Mouse (Mus musculus) neural tube, embryonic 12.5 days (tissue): ENCODE data around the gene Nup188. TPM values are rescaled to one million over a fixed set of nuclear protein-coding genes. Genes with fewer than 3 reads are reported as not detected.

Experiments
- ATAC-seq: fragments of 200-750 bp; cut with Nextera tagmentation; 2 replicates; pipeline ENCODE4 v1.8.0; 2017; ENCODE audit warnings: low read depth, mild to moderate bottlenecking, moderate TSS enrichment, moderate library complexity; ENCODE audit not compliant: low FRiP score
- H3K27ac ChIP-seq: fragments of 300-500 bp; sonication (generic); 2 replicates; pipeline ENCODE4 v1.5.1; 2016
- H3K27me3 ChIP-seq: fragments of 300-500 bp; sonication (generic); replicated peaks from 2 replicates; pipeline ENCODE4 v1.6.1; 2016; ENCODE audit warnings: mild to moderate bottlenecking
- H3K36me3 ChIP-seq: fragments of 300-500 bp; sonication (generic); 2 replicates; pipeline ENCODE4 v1.6.1; 2016; ENCODE audit warnings: mild to moderate bottlenecking
- H3K4me1 ChIP-seq: fragments of 300-500 bp; sonication (generic); 2 replicates; pipeline ENCODE4 v1.6.1; 2016
- H3K4me2 ChIP-seq: fragments of 300-500 bp; sonication (generic); replicated peaks from 2 replicates; pipeline ENCODE4 v1.6.1; 2016; ENCODE audit warnings: mild to moderate bottlenecking
- H3K4me3 ChIP-seq: fragments of 300-500 bp; sonication (generic); 2 replicates; pipeline ENCODE4 v1.5.1; 2016
- H3K9ac ChIP-seq: fragments of 300-500 bp; sonication (generic); 2 replicates; pipeline ENCODE4 v1.6.1; 2016; ENCODE audit warnings: mild to moderate bottlenecking
- H3K9me3 ChIP-seq: fragments of 300-500 bp; sonication (generic); 2 replicates; pipeline ENCODE4 v1.6.1; 2016; ENCODE audit warnings: mild to moderate bottlenecking
- WGBS: fragments of 180-500 bp; shearing (Covaris S2); methylation state at CpG from one replicate; pipeline ENCODE4 v1.1.7; 2016; 5-methylcytosine and 5-hydroxymethylcytosine counted together
- polyA plus RNA-seq: library from polyadenylated mRNA; unstranded; fragments of >200 nt; fragmentation: Nextera tagmentation; extraction: Ambion mirVana; gene quantifications from 2 replicates; pipeline ENCODE4 v1.2.1, GENCODE M21; 2016

Gene Nup188
- polyA plus RNA-seq, 1 experiment from 2014 or later = 34.4 TPM

- WGBS = 73% methylated on average over 4 of the region's 4 CpGs
- Histone ChIP-seq H3K27ac (no peak overlapping the region), H3K9me3 (no peaks in the 10 kb centered on the region), H3K27me3 (no peaks in the 10 kb centered on the region), H3K36me3 (peaks cover 73% of the 10 kb centered on the region), H3K4me2 (no peak overlapping the region), H3K4me1 (0 out of 2 replicates have a peak, but pooled peaks cover 6% of the 10 kb centered on the region), H3K4me3 (no peak overlapping the region), H3K9ac (no peak overlapping the region)
- no peak for ATAC-seq
Measured at GRCm38 (mm10) chr2:30247681-30248080, 38.5 kb upstream of the Nup188 start.

- ATAC-seq = no peak
- Histone ChIP-seq H3K4me3 (no peak overlapping the region), H3K9ac (no peak overlapping the region), H3K4me1 (0 out of 2 replicates have a peak, but pooled peaks cover 6% of the 10 kb centered on the region), H3K27ac (no peak overlapping the region), H3K36me3 (peaks cover 63% of the 10 kb centered on the region), H3K9me3 (no peaks in the 10 kb centered on the region), H3K27me3 (no peaks in the 10 kb centered on the region), H3K4me2 (no peak overlapping the region)
- WGBS = 95% methylated on average over 3 of the region's 3 CpGs
Measured at GRCm38 (mm10) chr2:30249182-30249581, 37.0 kb upstream of the Nup188 start.

- H3K9me3 ChIP-seq = no peaks in the 10 kb centered on the region
- peaks cover 66% of the 10 kb centered on the region for H3K36me3 ChIP-seq
- H3K4me3 ChIP-seq = no peak overlapping the region
- no peaks in the 10 kb centered on the region for H3K27me3 ChIP-seq
- H3K4me2 ChIP-seq = no peak overlapping the region
- ATAC-seq = no peak
- H3K4me1 ChIP-seq = 0 out of 2 replicates have a peak, but pooled peaks cover 5% of the 10 kb centered on the region
- no peak overlapping the region for H3K9ac ChIP-seq
- 89% methylated on average over 10 of the region's 10 CpGs for WGBS
- no peak overlapping the region for H3K27ac ChIP-seq
Measured at GRCm38 (mm10) chr2:30250166-30251128, 35.8 kb upstream of the Nup188 start.

- Histone ChIP-seq H3K27ac (no peak overlapping the region), H3K4me3 (no peak overlapping the region), H3K27me3 (no peaks in the 10 kb centered on the region), H3K36me3 (peaks cover 72% of the 10 kb centered on the region), H3K9me3 (no peaks in the 10 kb centered on the region), H3K9ac (no peak overlapping the region), H3K4me1 (no peaks in the 10 kb centered on the region), H3K4me2 (no peak overlapping the region)
- no peak for ATAC-seq
- WGBS = 70% methylated on average over 5 of the region's 5 CpGs
Measured at GRCm38 (mm10) chr2:30251417-30252104, 34.6 kb upstream of the Nup188 start.

GRCm38 (mm10) chr2:30252521-30252920 is 33.7 kb upstream of the Nup188 start:
- Histone ChIP-seq H3K4me1 (no peaks in the 10 kb centered on the region; the same call in 1 of the 2 replicates), H3K27ac (no peak overlapping the region), H3K9me3 (no peaks in the 10 kb centered on the region), H3K9ac (no peak overlapping the region), H3K27me3 (no peaks in the 10 kb centered on the region), H3K4me3 (no peak overlapping the region), H3K4me2 (no peak overlapping the region), H3K36me3 (peaks cover 76% of the 10 kb centered on the region)
- ATAC-seq = no peak
- WGBS = 82% methylated on average over 3 of the region's 3 CpGs

- H3K4me1 ChIP-seq = no peaks in the 10 kb centered on the region; the same call in 1 of the 2 replicates
- H3K4me3 ChIP-seq = no peak overlapping the region
- no peak overlapping the region for H3K9ac ChIP-seq
- 88% methylated on average over 5 of the region's 5 CpGs for WGBS
- H3K27ac ChIP-seq = no peak overlapping the region
- no peaks in the 10 kb centered on the region for H3K9me3 ChIP-seq
- peaks cover 76% of the 10 kb centered on the region for H3K36me3 ChIP-seq
- no peak for ATAC-seq
- no peaks in the 10 kb centered on the region for H3K27me3 ChIP-seq
- H3K4me2 ChIP-seq = no peak overlapping the region
Measured at GRCm38 (mm10) chr2:30253809-30254208, 32.4 kb upstream of the Nup188 start.

GRCm38 (mm10) chr2:30255631-30256395 is 30.4 kb upstream of the Nup188 start:
- H3K4me2 ChIP-seq = no peak overlapping the region

GRCm38 (mm10) chr2:30256616-30257350 is 29.4 kb upstream of the Nup188 start:
- no peak overlapping the region for H3K4me3 ChIP-seq
- H3K36me3 ChIP-seq = peaks cover 84% of the 10 kb centered on the region
- H3K9me3 ChIP-seq = no peaks in the 10 kb centered on the region
- WGBS = 97% methylated on average over 30 of the region's 30 CpGs
- no peaks in the 10 kb centered on the region for H3K27me3 ChIP-seq
- no peaks in the 10 kb centered on the region; the same call in 1 of the 2 replicates for H3K4me1 ChIP-seq
- H3K27ac ChIP-seq = no peak overlapping the region
- no peak overlapping the region for H3K9ac ChIP-seq
- no peak overlapping the region for H3K4me2 ChIP-seq
- no peak for ATAC-seq

More at GRCm38 (mm10) chr2:30255631-30256395, 30.4 kb upstream of the Nup188 start:
- Histone ChIP-seq H3K27me3 (no peaks in the 10 kb centered on the region), H3K9me3 (no peaks in the 10 kb centered on the region), H3K4me1 (no peaks in the 10 kb centered on the region; the same call in 1 of the 2 replicates), H3K9ac (no peak overlapping the region), H3K27ac (no peak overlapping the region), H3K36me3 (peaks cover 77% of the 10 kb centered on the region), H3K4me3 (no peak overlapping the region)
- no peak for ATAC-seq
- WGBS = 98% methylated on average over 42 of the region's 42 CpGs

GRCm38 (mm10) chr2:30257699-30258460 is 28.3 kb upstream of the Nup188 start:
- H3K4me2 ChIP-seq = no peak overlapping the region
- no peak overlapping the region for H3K27ac ChIP-seq
- WGBS = 91% methylated on average over 7 of the region's 7 CpGs
- H3K9ac ChIP-seq = no peak overlapping the region
- no peaks in the 10 kb centered on the region for H3K27me3 ChIP-seq
- no peak overlapping the region for H3K4me3 ChIP-seq
- H3K9me3 ChIP-seq = no peaks in the 10 kb centered on the region
- no peak for ATAC-seq
- H3K4me1 ChIP-seq = no peaks in the 10 kb centered on the region; the same call in 1 of the 2 replicates
- peaks cover 84% of the 10 kb centered on the region for H3K36me3 ChIP-seq

- Histone ChIP-seq H3K4me1 (no peaks in the 10 kb centered on the region; the same call in 1 of the 2 replicates), H3K27ac (no peak overlapping the region), H3K9ac (no peak overlapping the region), H3K36me3 (peaks cover 88% of the 10 kb centered on the region), H3K27me3 (no peaks in the 10 kb centered on the region), H3K4me2 (no peak overlapping the region), H3K9me3 (no peaks in the 10 kb centered on the region), H3K4me3 (no peak overlapping the region)
- no peak for ATAC-seq
- 92% methylated on average over 4 of the region's 4 CpGs for WGBS
Measured at GRCm38 (mm10) chr2:30258600-30258999, 27.6 kb upstream of the Nup188 start.
